Mouse (Mus musculus): ENCODE data around the gene Nrip2. TPM values are rescaled to one million over a fixed set of nuclear protein-coding genes. Genes with fewer than 3 reads are reported as not detected.

Gene Nrip2
- polyA plus RNA-seq, 1 experiment from 2014 or later = 3.6 TPM

- peak overlapping the region; percentile 77 for H3K4me2 ChIP-seq (replicated peaks)
- H3K9me3 ChIP-seq = no peaks in the 10 kb centered on the region
- H3K4me1 ChIP-seq = peaks cover 16% of the 10 kb centered on the region
- H3K36me3 ChIP-seq = peaks cover 25% of the 10 kb centered on the region
- WGBS = 27% methylated on average over 18 of the region's 18 CpGs
- H3K9ac ChIP-seq = peak overlapping the region; percentile 49
- H3K27me3 ChIP-seq = no peaks in the 10 kb centered on the region
- ATAC-seq (ENCODE audit: insufficient number of reproducible peaks, insufficient read depth, low FRiP score, low TSS enrichment) = peak; percentile 32; the same call in 1 of the 2 replicates
- peak overlapping the region; percentile 97 for H3K4me3 ChIP-seq
- peak overlapping the region; percentile 93 for H3K27ac ChIP-seq
Measured at GRCm38 (mm10) chr6:128438871-128439341, 39.8 kb downstream of the Nrip2 start.

- Histone ChIP-seq H3K4me1 (peaks cover 16% of the 10 kb centered on the region), H3K27me3 (no peaks in the 10 kb centered on the region), H3K4me2 (replicated peaks) (no peak overlapping the region), H3K36me3 (peaks cover 12% of the 10 kb centered on the region), H3K4me3 (no peak overlapping the region), H3K9me3 (no peaks in the 10 kb centered on the region), H3K9ac (no peak overlapping the region), H3K27ac (no peak overlapping the region)
- 96% methylated on average over 2 of the region's 2 CpGs for WGBS
- no peak for ATAC-seq (ENCODE audit: insufficient number of reproducible peaks, insufficient read depth, low FRiP score, low TSS enrichment)
Measured at GRCm38 (mm10) chr6:128440238-128440637, 41.1 kb downstream of the Nrip2 start.

- H3K27me3 ChIP-seq = no peaks in the 10 kb centered on the region
- H3K4me1 ChIP-seq = no peaks in the 10 kb centered on the region
- H3K27ac ChIP-seq = no peak overlapping the region
- no peak overlapping the region for H3K4me2 ChIP-seq (replicated peaks)
- no peak overlapping the region for H3K4me3 ChIP-seq
- H3K36me3 ChIP-seq = no peaks in the 10 kb centered on the region
- ATAC-seq (ENCODE audit: insufficient number of reproducible peaks, insufficient read depth, low FRiP score, low TSS enrichment) = no peak
- H3K9me3 ChIP-seq = no peaks in the 10 kb centered on the region
- 12% methylated on average over 14 of the region's 14 CpGs for WGBS
- H3K9ac ChIP-seq = no peak overlapping the region
Measured at GRCm38 (mm10) chr6:128445761-128446535, 46.9 kb downstream of the Nrip2 start.

GRCm38 (mm10) chr6:128447063-128447462, 48.0 kb downstream of the Nrip2 start:
- Histone ChIP-seq H3K9me3 (no peaks in the 10 kb centered on the region), H3K4me3 (no peak overlapping the region), H3K27ac (no peak overlapping the region), H3K27me3 (no peaks in the 10 kb centered on the region), H3K36me3 (no peaks in the 10 kb centered on the region), H3K4me1 (no peaks in the 10 kb centered on the region), H3K4me2 (replicated peaks) (no peak overlapping the region), H3K9ac (no peak overlapping the region)
- WGBS = 97% methylated on average over 5 of the region's 5 CpGs
- ATAC-seq (ENCODE audit: insufficient number of reproducible peaks, insufficient read depth, low FRiP score, low TSS enrichment) = no peak

- Histone ChIP-seq H3K9me3 (no peaks in the 10 kb centered on the region), H3K27ac (no peak overlapping the region), H3K4me3 (no peak overlapping the region), H3K9ac (no peak overlapping the region), H3K36me3 (no peaks in the 10 kb centered on the region), H3K27me3 (no peaks in the 10 kb centered on the region), H3K4me2 (replicated peaks) (no peak overlapping the region), H3K4me1 (no peaks in the 10 kb centered on the region)
- no peak for ATAC-seq (ENCODE audit: insufficient number of reproducible peaks, insufficient read depth, low FRiP score, low TSS enrichment)
- WGBS = 76% methylated on average over 12 of the region's 12 CpGs
Measured at GRCm38 (mm10) chr6:128455835-128456605, 56.9 kb downstream of the Nrip2 start.

GRCm38 (mm10) chr6:128457186-128457585, 58.1 kb downstream of the Nrip2 start:
- 81% methylated on average over 5 of the region's 5 CpGs for WGBS
- Histone ChIP-seq H3K27ac (no peak overlapping the region), H3K4me1 (no peaks in the 10 kb centered on the region), H3K36me3 (no peaks in the 10 kb centered on the region), H3K4me2 (replicated peaks) (no peak overlapping the region), H3K9ac (no peak overlapping the region), H3K27me3 (no peaks in the 10 kb centered on the region), H3K9me3 (no peaks in the 10 kb centered on the region), H3K4me3 (no peak overlapping the region)
- no peak for ATAC-seq (ENCODE audit: insufficient number of reproducible peaks, insufficient read depth, low FRiP score, low TSS enrichment)

- Histone ChIP-seq H3K36me3 (no peaks in the 10 kb centered on the region), H3K4me3 (no peak overlapping the region), H3K9me3 (no peaks in the 10 kb centered on the region), H3K4me1 (no peaks in the 10 kb centered on the region), H3K9ac (no peak overlapping the region), H3K4me2 (replicated peaks) (no peak overlapping the region), H3K27ac (no peak overlapping the region), H3K27me3 (no peaks in the 10 kb centered on the region)
- no peak for ATAC-seq (ENCODE audit: insufficient number of reproducible peaks, insufficient read depth, low FRiP score, low TSS enrichment)
- WGBS = 33% methylated on average over 2 of the region's 2 CpGs
Measured at GRCm38 (mm10) chr6:128460321-128460720, 61.2 kb downstream of the Nrip2 start.

- no peak overlapping the region for H3K27ac ChIP-seq
- H3K4me1 ChIP-seq = no peaks in the 10 kb centered on the region
- WGBS = 77% methylated on average over 14 of the region's 14 CpGs
- H3K9ac ChIP-seq = no peak overlapping the region
- no peak for ATAC-seq (ENCODE audit: insufficient number of reproducible peaks, insufficient read depth, low FRiP score, low TSS enrichment)
- H3K4me3 ChIP-seq = no peak overlapping the region
- H3K36me3 ChIP-seq = no peaks in the 10 kb centered on the region
- no peaks in the 10 kb centered on the region for H3K27me3 ChIP-seq
- H3K9me3 ChIP-seq = no peaks in the 10 kb centered on the region
- H3K4me2 ChIP-seq (replicated peaks) = no peak overlapping the region
Measured at GRCm38 (mm10) chr6:128460729-128461503, 61.8 kb downstream of the Nrip2 start.

- no peaks in the 10 kb centered on the region for H3K9me3 ChIP-seq
Measured at GRCm38 (mm10) chr6:128461606-128462005, 62.5 kb downstream of the Nrip2 start.

GRCm38 (mm10) chr6:128464996-128465395, 65.9 kb downstream of the Nrip2 start:
- Histone ChIP-seq H3K4me1 (no peaks in the 10 kb centered on the region), H3K9ac (no peak overlapping the region), H3K36me3 (no peaks in the 10 kb centered on the region), H3K27ac (no peak overlapping the region), H3K27me3 (no peaks in the 10 kb centered on the region), H3K9me3 (no peaks in the 10 kb centered on the region), H3K4me3 (no peak overlapping the region), H3K4me2 (replicated peaks) (no peak overlapping the region)
- ATAC-seq (ENCODE audit: insufficient number of reproducible peaks, insufficient read depth, low FRiP score, low TSS enrichment) = no peak
- 62% methylated on average over 4 of the region's 4 CpGs for WGBS

More at GRCm38 (mm10) chr6:128461606-128462005, 62.5 kb downstream of the Nrip2 start:
- no peak for ATAC-seq (ENCODE audit: insufficient number of reproducible peaks, insufficient read depth, low FRiP score, low TSS enrichment)
- Histone ChIP-seq H3K9ac (no peak overlapping the region), H3K4me1 (no peaks in the 10 kb centered on the region), H3K36me3 (no peaks in the 10 kb centered on the region), H3K4me2 (replicated peaks) (no peak overlapping the region), H3K27ac (no peak overlapping the region), H3K4me3 (no peak overlapping the region), H3K27me3 (no peaks in the 10 kb centered on the region)

Data from embryonic facial prominence, embryonic 12.5 days (tissue).